Mouse (Mus musculus) heart, adult 9 months (tissue): ENCODE results near the gene Shcbp1l.
A peak's percentile ranks its signal among the peaks of the same experiment; 100 is the strongest.
"Not testable (repeated sequence)": the region's sequence is repeated elsewhere in the genome, so short reads cannot be mapped to it uniquely, and the experiment has no call there.

Experiments
- DNase-seq, 2 experiments: peaks; one replicate each; pipeline ENCODE4 v3.0.0; 2022; ENCODE audit warnings: low spot score in 2 of 2

Gene Shcbp1l

DNA sequence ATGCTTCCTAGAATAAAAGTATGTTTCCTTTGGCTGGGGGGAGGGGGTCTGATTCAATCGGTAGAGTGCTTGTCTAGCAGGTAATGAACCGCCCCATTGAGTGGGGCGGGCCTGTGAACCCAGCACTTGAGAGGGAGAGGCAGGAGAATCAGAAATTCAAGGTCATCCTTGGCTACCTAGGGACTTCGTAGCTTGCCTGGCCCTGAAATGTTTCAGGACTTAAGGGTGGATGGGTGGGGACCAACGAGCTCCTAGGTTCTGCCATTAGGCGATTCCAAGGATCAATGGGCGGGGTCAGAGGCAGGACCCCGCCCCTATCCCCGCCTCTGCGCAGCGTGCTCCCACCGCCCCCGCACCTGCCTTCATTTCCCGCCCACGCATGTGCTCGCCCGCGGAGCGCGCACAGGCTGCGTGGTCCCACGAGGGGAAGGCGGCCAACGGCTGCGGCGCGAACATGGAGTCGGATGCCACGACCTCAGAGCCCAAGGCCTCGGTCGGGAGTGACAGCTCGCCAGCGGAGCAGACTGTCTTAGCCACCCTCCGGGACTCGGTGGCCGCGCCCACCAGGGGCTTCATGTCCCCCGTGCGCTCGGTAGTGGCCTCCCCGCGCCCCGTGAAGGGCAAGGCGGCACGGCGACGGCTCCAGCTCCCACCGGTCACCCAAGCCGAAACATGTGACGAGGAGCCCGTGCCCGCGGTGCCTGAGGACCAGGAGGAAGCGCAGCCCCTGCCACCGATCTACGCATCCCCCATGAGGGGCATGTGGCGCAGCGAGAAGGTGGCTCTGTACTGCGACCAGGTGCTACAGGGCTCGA is at the start of gene Shcbp1l:
Shcbp1l (plus strand) TSS at position 393 of the 815 bp plus-strand sequence.
- peak; percentile 15 to 24 for DNase-seq

DNA sequence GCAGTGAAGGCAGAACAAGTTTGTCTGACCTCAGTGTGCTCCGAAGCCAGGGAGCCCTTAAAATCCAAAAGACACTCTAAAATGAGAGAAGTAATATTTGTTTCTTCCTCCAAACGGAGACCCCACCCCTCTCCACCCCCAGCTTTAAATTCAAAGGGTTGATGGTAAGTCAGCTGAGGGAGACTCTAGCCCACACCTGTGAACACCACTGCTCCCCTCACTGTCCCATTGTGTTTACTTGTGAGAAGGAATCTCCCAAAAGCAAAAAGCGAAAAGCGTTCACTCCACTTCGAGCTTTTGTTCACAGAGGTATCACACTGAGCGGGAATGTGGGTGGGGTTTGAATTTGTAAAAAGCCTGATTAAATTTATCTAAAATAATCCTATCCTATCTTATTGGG is 48.5 kb upstream of the Shcbp1l start:
- DNase-seq, result no peak

DNA sequence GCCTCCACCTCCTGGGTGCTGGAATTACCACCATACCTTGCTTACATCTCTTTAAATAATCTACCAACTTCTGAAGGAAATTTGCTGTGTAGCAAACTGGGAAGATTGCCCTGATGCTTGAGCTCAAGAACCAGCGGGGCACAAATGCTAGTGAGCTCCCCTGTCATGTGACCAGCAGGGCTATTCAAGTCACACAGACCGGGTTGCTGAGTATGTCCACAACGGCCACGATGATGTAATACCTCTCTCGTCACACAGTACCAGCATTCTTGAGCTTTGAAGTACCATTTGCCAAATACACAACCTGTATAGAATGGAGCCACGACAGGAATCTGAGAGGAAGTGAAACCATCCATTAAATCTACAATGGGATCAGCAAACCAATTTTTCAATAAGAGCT is 46.4 kb upstream of the Shcbp1l start:
- no peak for DNase-seq

DNA sequence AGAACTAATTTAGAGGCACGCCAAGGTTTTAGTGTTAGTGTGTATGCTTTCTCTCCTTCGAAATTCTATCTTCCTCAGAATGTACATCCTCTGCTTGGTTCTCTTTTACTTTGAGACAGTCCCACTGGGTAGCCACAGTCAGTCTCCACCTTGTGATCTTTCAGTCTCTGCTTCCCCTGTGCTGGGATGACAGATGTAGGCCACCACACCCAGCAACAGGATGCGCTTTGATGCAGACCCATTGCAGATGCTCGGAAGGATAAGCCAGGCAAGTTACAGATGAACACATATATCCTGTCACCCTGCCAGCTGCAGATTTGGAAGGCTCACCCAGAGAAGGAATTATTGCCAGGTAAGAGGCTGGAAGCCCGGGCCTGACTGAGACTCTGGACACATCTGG is 45.1 kb upstream of the Shcbp1l start:
- no peak for DNase-seq

DNA sequence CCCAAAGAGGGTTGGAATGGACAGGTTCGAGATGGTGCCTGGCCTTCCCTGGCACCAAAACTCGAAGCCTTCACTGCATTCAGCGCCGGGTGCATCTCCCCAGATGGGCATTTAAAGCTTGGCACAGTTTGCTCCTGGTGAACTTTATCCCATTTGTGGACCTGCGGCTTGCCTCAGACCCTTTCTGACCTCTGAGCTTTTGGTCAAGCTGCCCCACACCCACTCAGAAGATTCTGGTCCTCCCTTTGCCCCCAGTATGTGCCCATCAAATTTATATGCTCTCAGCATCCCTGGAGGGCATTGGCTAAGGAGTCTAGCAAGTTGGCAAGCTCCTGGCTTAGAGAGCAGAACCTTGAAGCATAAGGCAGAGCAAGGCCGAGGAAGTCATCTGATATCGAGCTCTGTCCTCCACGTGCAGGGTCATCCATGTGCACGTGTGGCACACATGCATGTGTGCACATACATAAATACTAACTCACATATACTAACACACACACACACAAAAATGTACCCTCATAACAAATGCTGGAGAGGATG is 44.1 kb upstream of the Shcbp1l start:
- DNase-seq, result no peak

DNA sequence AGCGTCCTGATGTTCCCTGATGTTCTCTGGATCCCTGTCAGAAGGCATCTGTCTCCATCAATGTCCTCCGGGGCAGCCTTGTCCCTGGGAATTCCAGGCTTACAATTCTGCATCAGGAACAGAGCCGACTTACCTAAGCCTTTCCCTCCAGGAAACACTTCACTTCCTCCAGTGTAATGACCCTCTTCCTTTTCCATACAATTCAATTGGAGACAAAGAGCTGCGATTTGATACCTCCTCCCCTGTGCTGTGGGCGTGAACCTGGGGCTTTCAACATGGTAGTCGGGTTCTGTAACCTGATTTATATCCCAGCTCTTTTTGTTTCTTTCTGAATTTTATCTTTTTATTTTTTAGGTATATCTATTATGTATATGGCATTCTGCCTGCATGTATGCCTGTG is 39.9 kb upstream of the Shcbp1l start:
- DNase-seq, result peak in 1 of 2 experiments; percentile 71

DNA sequence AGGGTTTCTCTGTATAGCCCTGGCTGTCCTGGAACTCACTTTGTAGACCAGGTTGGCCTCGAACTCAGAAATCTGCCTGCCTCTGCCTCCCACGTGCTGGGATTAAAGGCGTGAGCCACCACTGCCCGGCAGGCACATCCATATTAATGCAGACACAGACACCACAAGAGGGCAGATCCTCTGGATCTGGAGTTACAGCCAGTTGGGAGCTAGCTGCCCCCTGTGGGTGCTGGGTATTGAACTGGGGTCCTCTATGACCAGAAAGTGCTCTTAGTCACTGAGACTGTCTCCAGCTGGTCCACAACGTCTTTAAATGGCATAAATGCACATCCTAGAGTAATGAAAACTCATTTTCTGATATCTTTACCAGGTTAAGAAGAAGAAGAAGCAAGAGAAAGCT is 39.3 kb upstream of the Shcbp1l start:
- DNase-seq, result not testable (repeated sequence)

DNA sequence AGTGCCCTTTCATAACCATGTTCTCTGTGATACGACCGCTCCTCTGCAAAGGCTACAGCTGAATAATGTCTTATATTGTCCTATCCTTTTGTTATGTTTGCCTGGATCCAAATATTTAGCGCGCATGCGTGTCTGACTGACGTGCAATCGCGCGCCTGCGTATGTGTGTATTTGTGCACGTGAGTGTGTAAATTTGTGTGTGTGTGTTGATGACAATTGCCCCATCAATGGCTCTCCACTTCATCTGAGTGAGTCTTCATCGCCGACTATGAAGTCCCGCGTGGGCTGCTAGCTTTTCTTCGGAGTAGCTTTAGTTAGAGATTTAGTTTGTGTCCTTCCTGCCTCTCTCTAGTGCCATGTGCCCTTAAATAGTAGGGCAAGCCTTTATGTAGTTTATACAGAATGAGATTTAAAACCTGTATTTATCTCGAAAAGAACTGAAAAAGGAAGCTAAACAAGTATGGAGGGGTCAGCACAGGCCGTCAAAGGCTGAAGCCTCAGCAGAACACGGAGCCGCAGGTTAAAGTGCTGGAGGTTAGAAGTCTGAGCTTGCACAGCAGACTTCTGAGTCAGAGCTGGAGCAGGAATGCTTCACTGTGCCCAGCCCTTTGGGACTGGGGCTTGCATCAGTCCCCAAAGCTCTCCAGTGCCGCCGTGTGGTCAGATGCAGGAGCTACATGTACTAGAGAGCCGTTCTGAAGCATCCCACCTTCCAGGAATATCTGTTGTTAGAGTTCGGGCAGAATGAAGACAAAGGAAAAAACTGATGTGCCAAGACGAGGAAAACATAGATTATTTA is 38.5 kb upstream of the Shcbp1l start:
- peak; percentile 69 to 80 for DNase-seq

DNA sequence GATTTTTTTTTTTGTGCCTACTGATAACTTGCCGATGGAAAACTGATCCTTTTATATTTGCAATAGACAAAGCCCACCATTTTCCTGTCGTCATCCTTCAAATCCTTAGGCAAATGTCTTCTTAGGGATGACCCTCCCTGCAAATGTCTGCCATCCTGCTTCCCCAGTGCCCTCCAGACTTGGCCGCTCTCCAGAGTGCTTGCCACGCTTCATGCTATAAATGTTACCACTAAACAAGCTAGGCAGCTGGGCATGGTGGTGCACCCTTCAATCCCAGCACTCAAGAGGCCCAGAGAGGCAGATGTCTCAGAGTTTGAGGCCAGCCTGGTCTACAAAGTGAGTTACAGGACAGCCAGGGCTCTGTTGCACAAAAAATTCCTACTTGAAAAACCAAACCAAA is 29.3 kb upstream of the Shcbp1l start:
- not testable (repeated sequence) for DNase-seq

DNA sequence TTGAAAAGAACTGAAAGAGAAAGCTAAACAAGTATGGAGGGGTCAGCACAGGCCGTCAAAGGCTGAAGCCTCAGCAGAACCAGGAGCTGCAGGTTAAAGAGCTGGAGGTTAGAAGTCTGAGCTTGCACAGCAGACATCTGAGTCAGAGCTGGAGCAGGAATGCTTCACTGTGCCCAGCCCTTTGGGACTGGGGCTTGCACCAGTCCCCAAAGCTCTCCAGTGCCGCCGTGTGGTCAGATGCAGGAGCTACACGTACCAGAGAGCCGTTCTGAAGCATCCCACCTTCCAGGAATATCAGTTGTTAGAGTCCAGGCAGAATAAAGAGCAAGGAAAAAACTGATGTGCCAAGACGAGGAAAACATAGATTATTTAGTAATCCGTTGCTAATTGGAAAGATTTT is 23.2 kb upstream of the Shcbp1l start:
- DNase-seq, result peak; percentile 21 to 48

DNA sequence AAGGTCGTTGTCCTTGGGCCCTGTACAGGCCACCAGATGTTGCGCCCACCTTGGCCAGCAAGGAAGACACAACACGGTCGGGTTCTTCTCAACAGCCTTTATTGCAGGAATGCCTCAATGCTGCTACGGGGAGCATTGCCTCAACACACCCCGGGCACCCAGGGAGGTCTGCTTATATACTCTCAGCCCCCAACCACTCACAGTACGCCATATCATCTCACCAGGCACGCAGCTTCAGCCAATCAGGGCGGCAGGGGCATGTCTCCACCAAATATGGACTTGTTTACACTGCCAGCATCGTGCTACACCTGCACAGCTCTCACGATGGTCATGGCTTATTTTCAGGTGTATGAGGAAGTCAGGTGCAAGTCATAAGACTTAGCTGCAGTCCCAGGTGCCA is 17.3 kb upstream of the Shcbp1l start:
- DNase-seq, result not testable (repeated sequence)

DNA sequence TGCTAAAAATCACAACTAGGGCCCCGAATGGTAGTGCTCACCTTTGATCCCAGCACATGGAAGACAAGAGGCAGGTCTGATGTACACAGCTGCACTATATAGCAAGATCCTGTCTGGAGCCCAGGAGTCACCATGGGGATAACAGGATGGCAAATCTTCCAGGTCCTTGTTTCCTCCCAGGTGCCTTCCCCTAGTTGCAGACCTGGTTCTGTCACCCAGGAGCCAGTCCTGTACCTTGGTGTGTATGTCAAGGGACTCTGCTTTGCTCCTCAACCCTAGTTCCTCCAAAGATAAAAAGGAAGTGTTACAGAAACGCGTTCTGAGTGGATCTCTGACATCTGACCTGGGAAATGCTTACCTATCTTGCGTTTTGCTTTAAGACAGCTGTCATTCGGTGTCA is 16.7 kb upstream of the Shcbp1l start:
- not testable (repeated sequence) for DNase-seq

DNA sequence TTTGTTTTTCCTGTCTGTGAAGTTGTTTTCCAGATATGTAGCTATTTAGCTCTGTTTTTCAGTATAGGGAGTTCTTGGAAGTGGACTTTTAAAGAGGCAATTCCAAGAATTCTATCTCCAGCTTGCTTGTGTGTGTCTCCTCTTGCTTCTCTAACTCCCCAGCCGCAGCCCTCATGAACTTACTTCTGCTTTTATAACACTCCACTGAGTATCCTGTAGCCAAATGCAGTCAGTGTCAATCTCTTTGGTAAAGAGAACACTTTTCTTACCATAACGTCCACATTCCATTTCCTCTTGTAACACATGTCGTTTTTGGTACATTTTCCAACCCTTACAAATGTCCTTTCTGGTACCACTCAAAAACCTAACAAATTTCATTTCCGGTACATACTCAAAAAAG is 14.0 kb upstream of the Shcbp1l start:
- DNase-seq, result not testable (repeated sequence)

DNA sequence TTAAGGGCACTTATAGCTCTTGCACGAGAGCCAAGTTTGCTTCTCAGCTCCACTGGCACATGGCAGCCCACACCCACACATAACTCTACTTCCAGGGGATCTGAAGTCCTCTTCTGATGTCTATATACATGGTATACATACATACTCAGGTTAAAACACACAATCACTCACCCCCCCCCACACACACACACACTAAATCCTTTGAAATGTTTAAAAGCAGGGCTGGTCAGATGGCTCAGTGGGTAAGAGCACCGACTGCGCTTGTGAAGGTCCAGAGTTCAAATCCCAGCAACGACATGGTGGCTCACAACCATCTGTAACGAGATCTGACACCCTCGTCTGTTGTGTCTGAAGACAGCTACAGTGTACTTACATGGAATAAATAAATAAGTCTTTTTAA is 13.2 kb upstream of the Shcbp1l start:
- no peak for DNase-seq

DNA sequence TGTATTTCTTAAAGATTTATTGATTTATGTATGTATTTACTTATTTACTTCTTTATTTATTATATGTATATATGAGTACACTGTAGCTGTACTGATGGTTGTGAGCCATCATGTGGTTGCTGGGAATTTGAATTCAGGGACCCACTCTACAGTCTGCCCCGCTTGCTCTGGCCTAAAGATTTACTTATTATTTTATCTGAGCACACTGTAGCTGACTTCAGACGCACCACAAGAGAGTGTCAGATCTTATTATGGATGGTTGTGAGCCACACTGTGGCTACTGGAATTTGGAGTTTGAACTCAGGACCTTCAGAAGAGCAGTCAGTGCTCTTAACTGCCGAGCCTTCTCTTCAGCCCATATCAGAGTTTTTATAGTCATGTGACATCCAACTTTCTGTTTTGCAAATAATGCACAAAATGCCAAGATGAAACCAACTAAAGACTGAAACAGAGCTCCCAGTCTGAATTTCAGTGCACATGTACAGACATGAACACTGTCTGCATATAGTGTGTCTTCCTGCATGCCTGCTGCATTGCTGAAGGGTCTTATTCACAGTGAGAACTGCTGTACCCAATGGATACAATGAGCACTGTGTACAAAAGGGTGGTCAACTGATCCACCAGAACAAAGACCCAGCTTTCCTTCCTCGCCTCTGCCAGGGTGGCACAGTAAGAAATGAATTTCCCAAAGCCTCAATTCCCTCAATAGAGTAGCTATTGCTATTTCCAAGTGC is 12.1 kb upstream of the Shcbp1l start:
- not testable (repeated sequence) for DNase-seq

DNA sequence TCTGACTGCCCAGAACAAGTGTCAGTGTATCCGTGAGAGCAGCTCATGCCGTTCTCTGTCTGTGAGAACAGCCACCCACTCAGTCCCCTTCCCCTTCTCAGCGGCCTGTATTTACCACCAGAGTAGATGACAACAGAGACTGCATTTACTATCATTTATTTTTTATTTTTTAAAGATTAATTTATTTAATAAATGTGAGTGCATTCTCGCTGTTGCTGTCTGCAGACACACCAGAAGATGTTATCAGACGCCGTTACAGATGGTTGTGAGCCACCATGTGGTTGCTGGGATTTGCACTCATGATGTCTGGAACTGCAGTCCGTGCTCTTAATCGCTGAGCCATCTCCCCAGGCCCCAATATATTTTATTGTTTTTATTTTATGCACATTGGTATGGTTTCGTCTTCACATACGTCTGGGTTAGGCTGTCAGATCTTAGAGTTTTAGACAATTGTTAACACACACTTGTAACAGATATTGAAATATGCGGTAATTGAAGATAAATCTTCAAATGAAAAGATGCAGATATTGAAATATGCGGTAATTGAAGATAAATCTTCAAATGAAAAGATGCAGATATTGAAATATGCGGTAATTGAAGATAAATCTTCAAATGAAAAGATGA is 11.5 kb upstream of the Shcbp1l start:
- peak; percentile 12 to 15 for DNase-seq

DNA sequence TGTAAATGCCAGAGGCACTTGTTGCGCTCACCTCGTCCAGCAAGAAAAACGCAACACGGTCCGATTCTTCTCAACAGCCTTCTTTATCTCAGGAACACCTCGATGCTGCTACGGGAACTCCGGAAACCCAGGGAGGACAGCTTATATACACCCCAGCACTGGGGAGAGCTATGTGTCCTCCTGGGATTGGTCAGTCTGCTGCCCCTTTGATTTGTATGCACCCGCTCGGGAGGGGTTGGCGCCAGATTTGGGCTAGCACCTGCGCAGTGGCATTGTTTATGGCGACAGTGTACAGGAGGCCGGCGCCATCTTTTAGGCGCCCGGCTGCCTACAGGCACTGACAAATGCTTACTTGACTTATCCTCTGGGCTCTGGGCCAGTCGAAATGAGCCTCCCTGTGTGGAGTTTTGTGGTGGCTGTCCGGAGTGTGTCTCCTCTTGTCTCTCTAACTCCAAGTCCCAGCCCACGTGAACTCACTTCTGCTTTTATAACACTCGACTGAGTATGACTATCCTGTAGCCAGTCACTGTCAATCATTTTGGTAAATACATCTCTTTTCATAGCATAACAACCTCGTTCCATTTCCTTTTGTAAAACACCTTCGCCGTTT is 10.7 kb upstream of the Shcbp1l start:
- peak; percentile 84 to 88 for DNase-seq

DNA sequence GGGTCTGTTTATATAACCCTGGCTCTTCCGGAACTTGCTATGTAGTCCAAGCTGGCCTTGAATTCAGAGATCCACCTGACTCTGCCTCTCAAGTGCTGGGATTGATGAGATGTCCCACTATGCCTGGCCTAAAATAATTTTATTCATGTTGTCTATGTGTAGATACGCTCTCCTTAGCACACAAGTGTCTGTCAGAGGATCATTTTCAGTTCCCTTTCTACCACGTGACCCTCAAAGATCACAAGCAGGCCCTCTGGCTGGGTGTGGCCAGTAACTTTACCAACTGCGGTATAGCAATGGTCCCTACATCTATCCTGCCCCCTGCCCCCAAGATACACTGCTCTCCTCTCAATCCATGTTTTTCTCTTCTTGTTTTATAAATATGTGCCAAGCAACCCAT is 10.0 kb upstream of the Shcbp1l start:
- DNase-seq, result peak; percentile 74 to 87

DNA sequence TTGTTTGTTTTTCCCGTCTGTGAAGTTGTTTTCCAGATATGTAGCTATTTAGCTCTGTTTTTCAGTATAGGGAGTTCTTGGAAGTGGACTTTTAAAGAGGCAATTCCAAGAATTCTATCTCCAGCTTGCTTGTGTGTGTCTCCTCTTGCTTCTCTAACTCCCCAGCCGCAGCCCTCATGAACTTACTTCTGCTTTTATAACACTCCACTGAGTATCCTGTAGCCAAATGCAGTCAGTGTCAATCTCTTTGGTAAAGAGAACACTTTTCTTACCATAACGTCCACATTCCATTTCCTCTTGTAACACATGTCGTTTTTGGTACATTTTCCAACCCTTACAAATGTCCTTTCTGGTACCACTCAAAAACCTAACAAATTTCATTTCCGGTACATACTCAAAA is 9.2 kb upstream of the Shcbp1l start:
- DNase-seq, result not testable (repeated sequence)

DNA sequence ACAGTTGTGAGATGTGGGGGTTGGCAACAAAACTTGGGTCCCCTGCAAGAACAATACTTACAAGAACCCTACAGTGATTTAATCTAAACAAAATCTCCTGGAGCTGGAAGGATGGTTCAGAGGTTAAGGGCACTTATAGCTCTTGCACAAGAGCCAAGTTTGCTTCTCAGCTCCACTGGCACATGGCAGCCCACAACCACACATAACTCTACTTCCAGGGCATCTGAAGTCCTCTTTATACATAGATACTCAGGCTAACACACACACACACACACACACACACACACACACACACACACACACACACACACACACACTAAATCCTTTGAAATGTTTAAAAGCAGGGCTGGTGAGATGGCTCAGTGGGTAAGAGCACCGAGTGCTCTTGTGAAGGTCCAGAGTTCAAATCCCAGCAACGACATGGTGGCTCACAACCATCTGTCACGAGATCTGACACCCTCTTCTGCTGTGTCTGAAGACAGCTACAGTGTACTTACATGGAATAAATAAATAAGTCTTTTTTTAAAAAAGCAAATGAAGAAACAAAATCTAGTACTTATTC is 8.6 kb upstream of the Shcbp1l start:
- not testable (repeated sequence) for DNase-seq

DNA sequence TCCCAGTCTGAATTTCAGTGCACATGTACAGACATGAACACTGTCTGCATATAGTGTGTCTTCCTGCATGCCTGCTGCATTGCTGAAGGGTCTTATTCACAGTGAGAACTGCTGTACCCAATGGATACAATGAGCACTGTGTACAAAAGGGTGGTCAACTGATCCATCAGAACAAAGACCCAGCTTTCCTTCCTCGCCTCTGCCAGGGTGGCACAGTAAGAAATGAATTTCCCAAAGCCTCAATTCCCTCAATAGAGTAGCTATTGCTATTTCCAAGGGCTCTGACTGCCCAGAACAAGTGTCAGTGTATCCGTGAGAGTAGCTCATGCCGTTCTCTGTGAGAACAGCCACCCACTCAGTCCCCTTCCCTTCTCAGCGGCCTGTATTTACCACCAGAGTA is 7.2 kb upstream of the Shcbp1l start:
- not testable (repeated sequence) for DNase-seq
